In the genomic region with DNA sequence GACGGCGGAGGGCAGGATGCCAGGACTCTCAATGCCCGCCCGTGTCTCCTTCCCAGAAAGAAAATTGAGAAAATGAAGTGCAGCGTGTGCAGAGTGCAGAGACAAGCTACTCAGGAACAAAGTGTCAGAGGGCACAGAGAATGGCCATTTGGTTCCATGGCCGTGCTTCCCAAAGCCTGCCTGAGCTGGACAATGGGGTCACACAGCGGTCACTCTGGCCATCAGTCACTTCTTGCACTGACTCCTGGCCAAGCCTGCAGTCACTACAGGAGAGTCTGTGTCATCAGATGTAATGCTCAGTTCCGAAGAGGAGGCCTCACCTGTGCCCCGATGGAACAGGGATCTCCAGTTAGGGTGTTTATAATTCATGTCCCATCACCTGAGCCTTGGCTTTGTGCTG, we compare ENCODE assay signal across 15 mouse cellular contexts.
"Had no signal": no experiment of that assay in that cellular context is flagged by ENCODE, and none has a peak within 500 bp of the region (broad histone marks: within the 10 kb centered on the region; RNA-seq: fewer than 3 reads in every experiment).

No protein-coding gene starts in this region.

- H3K27me3 ChIP-seq: liver, embryonic 15.5 days; lung, embryonic 15.5 days; midbrain, embryonic 15.5 days; neural tube, embryonic 13.5 days; stomach, embryonic 15.5 days had no signal

- H3K9me3 ChIP-seq: liver, embryonic 15.5 days; lung, embryonic 15.5 days; midbrain, embryonic 15.5 days; stomach, embryonic 15.5 days had no signal

- ATAC-seq: liver, postnatal 0 days; lung, postnatal 0 days; midbrain, embryonic 13.5 days; midbrain, embryonic 15.5 days had no signal

- H3K36me3 ChIP-seq: liver, embryonic 15.5 days; lung, embryonic 15.5 days; midbrain, embryonic 13.5 days; midbrain, embryonic 15.5 days; neural tube, embryonic 13.5 days; stomach, embryonic 15.5 days had no signal

- H3K4me3 ChIP-seq: liver, embryonic 15.5 days; lung, embryonic 15.5 days; midbrain, embryonic 13.5 days; midbrain, embryonic 15.5 days; neural tube, embryonic 13.5 days; stomach, embryonic 15.5 days had no signal

- DNase-seq: liver, postnatal 0 days; lung, adult 2 months; lung, postnatal 14 days; lung, postnatal 36 days; right cerebral cortex, postnatal 14 days; thymus, adult 2 months; thymus, postnatal 25 days; thymus, postnatal 4 days had no signal

- H3K4me1 ChIP-seq: liver, embryonic 15.5 days; lung, embryonic 15.5 days; midbrain, embryonic 13.5 days; midbrain, embryonic 15.5 days; stomach, embryonic 15.5 days had no signal
